Mouse (Mus musculus) CH12.LX (cell line): ENCODE data around the gene Ank. TPM values are rescaled to one million over a fixed set of nuclear protein-coding genes. Genes with fewer than 3 reads are reported as not detected.

Experiments
- DNase-seq: peaks from one replicate; pipeline ENCODE4 v3.0.0-alpha.2; 2013; ENCODE audit errors: extremely low read depth
- H3K27ac ChIP-seq: 2 replicates; pipeline ENCODE4 v1.5.1; 2012; ENCODE audit warnings: low read depth, mild to moderate bottlenecking, control low read depth, moderate library complexity; ENCODE audit not compliant: insufficient read depth
- H3K27me3 ChIP-seq: replicated peaks from 2 replicates; pipeline ENCODE3; 2012; ENCODE audit warnings: inconsistent platforms
- H3K36me3 ChIP-seq, 2 experiments: replicated peaks in 1 of 2; 2 replicates each; pipeline versions ENCODE3 to v1.6.1; 2012; ENCODE audit warnings: inconsistent platforms in 1 of 2, low read length in 1 of 2, mild to moderate bottlenecking in 1 of 2, mixed read lengths in 1 of 2, moderate library complexity in 1 of 2; ENCODE audit not compliant: control insufficient read depth in 1 of 2, insufficient read depth in 1 of 2
- H3K4me1 ChIP-seq, 2 experiments: 2 replicates each; pipeline ENCODE4 v1.6.1; 2012; ENCODE audit warnings: inconsistent platforms in 1 of 2, moderate library complexity in 1 of 2; ENCODE audit not compliant: insufficient read depth in 2 of 2, control insufficient read depth in 1 of 2
- H3K4me2 ChIP-seq: 2 replicates; pipeline ENCODE4 v1.6.1; 2012; ENCODE audit warnings: low read depth, mild to moderate bottlenecking, control low read depth; ENCODE audit not compliant: poor library complexity, insufficient read depth, severe bottlenecking
- H3K4me3 ChIP-seq, 3 experiments: fragments of 150-350 bp in 1 of 3; sonication (generic) in 1 of 3; replicated peaks in 1 of 3; 2 replicates each; pipeline versions ENCODE3 to v1.5.1; 2011 to 2012; ENCODE audit warnings: low read depth in 2 of 3, low read length in 2 of 3, mild to moderate bottlenecking in 2 of 3, moderate library complexity in 2 of 3, control low read depth in 1 of 3, improper control_type of control experiment in 1 of 3, inconsistent platforms in 1 of 3, mixed read lengths in 1 of 3; ENCODE audit not compliant: poor library complexity in 1 of 3
- H3K79me2 ChIP-seq: replicated peaks from 2 replicates; pipeline ENCODE4 v1.6.1; 2012; ENCODE audit warnings: mild to moderate bottlenecking, moderate library complexity; ENCODE audit not compliant: control insufficient read depth, poor library complexity, insufficient read depth, severe bottlenecking; ENCODE audit errors: extremely low read depth
- H3K9ac ChIP-seq: 2 replicates; pipeline ENCODE4 v1.6.1; 2012; ENCODE audit warnings: low read depth, mild to moderate bottlenecking, control low read depth, moderate library complexity; ENCODE audit not compliant: insufficient read depth
- H3K9me3 ChIP-seq: replicated peaks from 2 replicates; pipeline ENCODE3; 2012; ENCODE audit warnings: low read length, inconsistent platforms, mixed read lengths
- BHLHE40 ChIP-seq: IDR thresholded peaks from 2 replicates; pipeline ENCODE4 v1.6.1; 2011; ENCODE audit warnings: mild to moderate bottlenecking, low read depth, low read length, improper control_type of control experiment
- CHD1 ChIP-seq: IDR thresholded peaks from 2 replicates; pipeline ENCODE4 v1.6.1; 2012; ENCODE audit warnings: low read depth, low read length, improper control_type of control experiment, inconsistent platforms
- EP300 ChIP-seq: IDR thresholded peaks from 2 replicates; pipeline ENCODE4 v1.6.1; 2011; ENCODE audit warnings: low read length, improper control_type of control experiment
- IRF4 ChIP-seq: IDR thresholded peaks from 2 replicates; pipeline ENCODE4 v1.6.1; 2014; ENCODE audit warnings: low read depth, mild to moderate bottlenecking, inconsistent platforms, low read length, improper control_type of control experiment
- MYC ChIP-seq: IDR thresholded peaks from 2 replicates; pipeline ENCODE4 v1.6.1; 2011; ENCODE audit warnings: low read depth, mild to moderate bottlenecking, improper control_type of control experiment, low read length
- RCOR1 ChIP-seq: conservative IDR thresholded peaks from 2 replicates; pipeline ENCODE4 v1.6.1; 2012; ENCODE audit warnings: low read depth, mild to moderate bottlenecking, inconsistent platforms, low read length, improper control_type of control experiment
- TBP ChIP-seq: conservative IDR thresholded peaks from 2 replicates; pipeline ENCODE4 v1.6.1; 2011; ENCODE audit warnings: low read depth, low read length, improper control_type of control experiment
- TCF12 ChIP-seq: IDR thresholded peaks from 2 replicates; pipeline ENCODE4 v1.6.1; 2014; ENCODE audit warnings: low read depth, mild to moderate bottlenecking, inconsistent platforms, low read length, improper control_type of control experiment
- dilution Hi-C: fragments of 300-500 bp; cut with MboI; formaldehyde crosslinking; loops from 2 replicates; pipeline ENCODE4 v1.14.3; 2020; ENCODE audit warnings: low sequenced_read_pairs; ENCODE audit not compliant: extremely low pct_unique_long_range_greater_than_20kb, extremely low pct_ligation_motif_present
- in situ Hi-C: fragments of 300-500 bp; cut with MboI; formaldehyde crosslinking; loops from 3 replicates; pipeline ENCODE4 v1.14.3; 2019; ENCODE audit warnings: low sequenced_read_pairs, low pct_ligation_motif_present, low pct_unique_long_range_greater_than_20kb, mixed read lengths
- polyA plus RNA-seq: library from polyadenylated mRNA; unstranded; fragments of >175 nt; gene quantifications from 2 replicates; pipeline ENCODE4 v1.2.1, GENCODE M21; 2012; ENCODE audit warnings: low read depth; ENCODE audit not compliant: insufficient read length
- total RNA-seq, 2 experiments: library from RNA; depleted of rRNA; stranded (reverse); fragments of 300-350 nt in 1 of 2; fragments of >200 nt in 1 of 2; gene quantifications; 2 replicates each; pipeline ENCODE4 v1.2.3; 2012 to 2014

The Ank gene
- total and polyA plus RNA-seq, 3 experiments, result 4.6 to 12.4 (median 8.6) TPM

- Histone ChIP-seq H3K9me3 (no peaks in the 10 kb centered on the region), H3K4me3 (no peak overlapping the region), H3K4me2 (peak overlapping the region; percentile 71), H3K4me1 (peaks cover 11 to 23% of the 10 kb centered on the region in 2 experiments), H3K27me3 (no peaks in the 10 kb centered on the region), H3K36me3 (peaks cover 0 to 13% of the 10 kb centered on the region in 2 experiments), H3K79me2 (no peaks in the 10 kb centered on the region), H3K27ac (no peak overlapping the region), H3K9ac (no peak overlapping the region)
- TF ChIP-seq RCOR1 (no peak), EP300 (no peak)
- dilution Hi-C loops, result no loop called here
- DNase-seq, result no peak
- in situ Hi-C loops, result no loop called here
Measured at GRCm38 (mm10) chr15:27487059-27487458, 20.6 kb downstream of the Ank start.

- Histone ChIP-seq H3K27ac (no peak overlapping the region), H3K9me3 (no peaks in the 10 kb centered on the region), H3K4me2 (no peak overlapping the region), H3K9ac (no peak overlapping the region), H3K27me3 (no peaks in the 10 kb centered on the region), H3K4me1 (peaks cover 11 to 23% of the 10 kb centered on the region in 2 experiments), H3K79me2 (no peaks in the 10 kb centered on the region), H3K4me3 (no peak overlapping the region), H3K36me3 (peaks cover 0 to 13% of the 10 kb centered on the region in 2 experiments)
- TF ChIP-seq BHLHE40, result no peak
- no peak for TF ChIP-seq MYC
- no peak for TF ChIP-seq IRF4
- no peak for TF ChIP-seq CHD1
- no peak for TF ChIP-seq TCF12
- dilution Hi-C loops, result no loop called here
- in situ Hi-C loops, result no loop called here
- no peak for DNase-seq
Measured at GRCm38 (mm10) chr15:27488042-27488441, 21.6 kb downstream of the Ank start.

- no peak for DNase-seq
- Histone ChIP-seq H3K27ac (no peak overlapping the region), H3K4me1 (peaks cover 6 to 29% of the 10 kb centered on the region in 2 experiments), H3K79me2 (no peaks in the 10 kb centered on the region), H3K4me2 (no peak overlapping the region), H3K9ac (no peak overlapping the region), H3K4me3 (no peak overlapping the region), H3K36me3 (peaks cover 0 to 13% of the 10 kb centered on the region in 2 experiments), H3K27me3 (no peaks in the 10 kb centered on the region), H3K9me3 (no peaks in the 10 kb centered on the region)
- in situ Hi-C loops, result no loop called here
- TF ChIP-seq TBP, result no peak
- dilution Hi-C loops, result no loop called here
Measured at GRCm38 (mm10) chr15:27490676-27491075, 24.2 kb downstream of the Ank start.
